Mouse (Mus musculus): ENCODE measurements at regions not wholly inside any gene's neighbourhood (a gene's known extent, or its start where the extent isn't known, plus 50 kb on each side); places are given as distances from the start of the nearest gene placed in this dataset.

GRCm38 (mm10) chr6:148608881-148609280 is 164.7 kb upstream of the Tmtc1 start:
- WGBS: 86% methylated on average over 5 of the region's 5 CpGs
- ATAC-seq (replicated peaks; ENCODE audit: low FRiP score, low TSS enrichment, low read depth): no peak
- H3K4me2 ChIP-seq (ENCODE audit: low read length): no peak overlapping the region

GRCm38 (mm10) chr6:148605226-148605625 is 161.0 kb upstream of the Tmtc1 start:
- Histone ChIP-seq H3K9me3 (ENCODE audit: control insufficient read depth, low read length) (no peaks in the 10 kb centered on the region), H3K27ac (ENCODE audit: low read depth) (no peak overlapping the region), H3K9ac (ENCODE audit: low read length) (no peak overlapping the region), H3K4me2 (ENCODE audit: low read length) (no peak overlapping the region), H3K4me1 (replicated peaks; ENCODE audit: control insufficient read depth, insufficient read depth, low read length) (no peaks in the 10 kb centered on the region), H3K4me3 (ENCODE audit: low read depth, low read length) (no peak overlapping the region), H3K27me3 (replicated peaks; ENCODE audit: control insufficient read depth, insufficient read depth, low read length) (no peaks in the 10 kb centered on the region), H3K36me3 (ENCODE audit: control insufficient read depth, insufficient read depth, low read length) (no peaks in the 10 kb centered on the region)
- ATAC-seq (replicated peaks; ENCODE audit: low FRiP score, low TSS enrichment, low read depth) (no peak), DNase-seq (ENCODE audit: low spot score) (no peak)
- WGBS: 75% methylated on average over 1 of the region's 1 CpGs

More at GRCm38 (mm10) chr6:148608881-148609280, 164.7 kb upstream of the Tmtc1 start:
- Histone ChIP-seq H3K4me1 (replicated peaks; ENCODE audit: control insufficient read depth, insufficient read depth, low read length) (no peaks in the 10 kb centered on the region), H3K9ac (ENCODE audit: low read length) (no peak overlapping the region), H3K4me3 (ENCODE audit: low read depth, low read length) (no peak overlapping the region), H3K27me3 (replicated peaks; ENCODE audit: control insufficient read depth, insufficient read depth, low read length) (no peaks in the 10 kb centered on the region), H3K27ac (ENCODE audit: low read depth) (no peak overlapping the region), H3K36me3 (ENCODE audit: control insufficient read depth, insufficient read depth, low read length) (no peaks in the 10 kb centered on the region), H3K9me3 (ENCODE audit: control insufficient read depth, low read length) (no peaks in the 10 kb centered on the region)
- no peak for DNase-seq (ENCODE audit: low spot score)

- no peak overlapping the region for H3K4me2 ChIP-seq (ENCODE audit: low read length)
- ATAC-seq (replicated peaks; ENCODE audit: low FRiP score, low TSS enrichment, low read depth) (no peak), DNase-seq (ENCODE audit: low spot score) (no peak)
- no peak overlapping the region for H3K9ac ChIP-seq (ENCODE audit: low read length)
- H3K36me3 ChIP-seq (ENCODE audit: control insufficient read depth, insufficient read depth, low read length): no peaks in the 10 kb centered on the region
- H3K4me3 ChIP-seq (ENCODE audit: low read depth, low read length): no peak overlapping the region
- H3K27ac ChIP-seq (ENCODE audit: low read depth): no peak overlapping the region
- no peaks in the 10 kb centered on the region for H3K27me3 ChIP-seq (replicated peaks; ENCODE audit: control insufficient read depth, insufficient read depth, low read length)
- no peaks in the 10 kb centered on the region for H3K9me3 ChIP-seq (ENCODE audit: control insufficient read depth, low read length)
- WGBS: 0% methylated on average over 1 of the region's 1 CpGs
- H3K4me1 ChIP-seq (replicated peaks; ENCODE audit: control insufficient read depth, insufficient read depth, low read length): no peaks in the 10 kb centered on the region
Observed at GRCm38 (mm10) chr6:148604790-148605189, 160.6 kb upstream of the Tmtc1 start.

- DNase-seq (ENCODE audit: low spot score) (no peak), ATAC-seq (replicated peaks; ENCODE audit: low FRiP score, low TSS enrichment, low read depth) (no peak)
- no peak overlapping the region for H3K27ac ChIP-seq (ENCODE audit: low read depth)
- no peaks in the 10 kb centered on the region for H3K36me3 ChIP-seq (ENCODE audit: control insufficient read depth, insufficient read depth, low read length)
- H3K9ac ChIP-seq (ENCODE audit: low read length): no peak overlapping the region
- H3K4me1 ChIP-seq (replicated peaks; ENCODE audit: control insufficient read depth, insufficient read depth, low read length): peaks cover 4% of the 10 kb centered on the region
- no peaks in the 10 kb centered on the region for H3K9me3 ChIP-seq (ENCODE audit: control insufficient read depth, low read length)
- WGBS: 86% methylated on average over 2 of the region's 2 CpGs
- no peak overlapping the region for H3K4me3 ChIP-seq (ENCODE audit: low read depth, low read length)
- no peak overlapping the region for H3K4me2 ChIP-seq (ENCODE audit: low read length)
- no peaks in the 10 kb centered on the region for H3K27me3 ChIP-seq (replicated peaks; ENCODE audit: control insufficient read depth, insufficient read depth, low read length)
Observed at GRCm38 (mm10) chr6:148603878-148604277, 159.7 kb upstream of the Tmtc1 start.

GRCm38 (mm10) chr6:148603460-148603859 is 159.3 kb upstream of the Tmtc1 start:
- H3K9me3 ChIP-seq (ENCODE audit: control insufficient read depth, low read length): no peaks in the 10 kb centered on the region
- H3K36me3 ChIP-seq (ENCODE audit: control insufficient read depth, insufficient read depth, low read length): no peaks in the 10 kb centered on the region
- no peaks in the 10 kb centered on the region for H3K27me3 ChIP-seq (replicated peaks; ENCODE audit: control insufficient read depth, insufficient read depth, low read length)
- no peak overlapping the region for H3K4me2 ChIP-seq (ENCODE audit: low read length)
- H3K27ac ChIP-seq (ENCODE audit: low read depth): no peak overlapping the region
- no peak for ATAC-seq (replicated peaks; ENCODE audit: low FRiP score, low TSS enrichment, low read depth)
- 69% methylated on average over 4 of the region's 4 CpGs for WGBS
- no peak overlapping the region for H3K9ac ChIP-seq (ENCODE audit: low read length)
- peaks cover 8% of the 10 kb centered on the region for H3K4me1 ChIP-seq (replicated peaks; ENCODE audit: control insufficient read depth, insufficient read depth, low read length)
- H3K4me3 ChIP-seq (ENCODE audit: low read depth, low read length): no peak overlapping the region
- DNase-seq (ENCODE audit: low spot score): no peak

- ATAC-seq (replicated peaks; ENCODE audit: low FRiP score, low TSS enrichment, low read depth) (no peak), DNase-seq (ENCODE audit: low spot score) (no peak)
- Histone ChIP-seq H3K4me3 (ENCODE audit: low read depth, low read length) (no peak overlapping the region), H3K27ac (ENCODE audit: low read depth) (no peak overlapping the region), H3K4me1 (replicated peaks; ENCODE audit: control insufficient read depth, insufficient read depth, low read length) (peaks cover 9% of the 10 kb centered on the region), H3K9me3 (ENCODE audit: control insufficient read depth, low read length) (no peaks in the 10 kb centered on the region), H3K9ac (ENCODE audit: low read length) (no peak overlapping the region), H3K4me2 (ENCODE audit: low read length) (no peak overlapping the region), H3K27me3 (replicated peaks; ENCODE audit: control insufficient read depth, insufficient read depth, low read length) (no peaks in the 10 kb centered on the region), H3K36me3 (ENCODE audit: control insufficient read depth, insufficient read depth, low read length) (no peaks in the 10 kb centered on the region)
- 88% methylated on average over 2 of the region's 2 CpGs for WGBS
Observed at GRCm38 (mm10) chr6:148602894-148603293, 158.7 kb upstream of the Tmtc1 start.

- peaks cover 9% of the 10 kb centered on the region for H3K4me1 ChIP-seq (replicated peaks; ENCODE audit: control insufficient read depth, insufficient read depth, low read length)
- H3K27ac ChIP-seq (ENCODE audit: low read depth): no peak overlapping the region
- H3K27me3 ChIP-seq (replicated peaks; ENCODE audit: control insufficient read depth, insufficient read depth, low read length): no peaks in the 10 kb centered on the region
- DNase-seq (ENCODE audit: low spot score) (no peak), ATAC-seq (replicated peaks; ENCODE audit: low FRiP score, low TSS enrichment, low read depth) (no peak)
- H3K4me2 ChIP-seq (ENCODE audit: low read length): no peak overlapping the region
- no peak overlapping the region for H3K9ac ChIP-seq (ENCODE audit: low read length)
- H3K4me3 ChIP-seq (ENCODE audit: low read depth, low read length): no peak overlapping the region
- H3K36me3 ChIP-seq (ENCODE audit: control insufficient read depth, insufficient read depth, low read length): no peaks in the 10 kb centered on the region
- no peaks in the 10 kb centered on the region for H3K9me3 ChIP-seq (ENCODE audit: control insufficient read depth, low read length)
- 44% methylated on average over 2 of the region's 2 CpGs for WGBS
Observed at GRCm38 (mm10) chr6:148600934-148601333, 156.7 kb upstream of the Tmtc1 start.

- Histone ChIP-seq H3K4me1 (replicated peaks; ENCODE audit: control insufficient read depth, insufficient read depth, low read length) (peaks cover 9% of the 10 kb centered on the region), H3K36me3 (ENCODE audit: control insufficient read depth, insufficient read depth, low read length) (no peaks in the 10 kb centered on the region), H3K27me3 (replicated peaks; ENCODE audit: control insufficient read depth, insufficient read depth, low read length) (no peaks in the 10 kb centered on the region), H3K9ac (ENCODE audit: low read length) (no peak overlapping the region), H3K9me3 (ENCODE audit: control insufficient read depth, low read length) (no peaks in the 10 kb centered on the region), H3K27ac (ENCODE audit: low read depth) (no peak overlapping the region), H3K4me2 (ENCODE audit: low read length) (no peak overlapping the region), H3K4me3 (ENCODE audit: low read depth, low read length) (no peak overlapping the region)
- no peak for ATAC-seq (replicated peaks; ENCODE audit: low FRiP score, low TSS enrichment, low read depth)
- DNase-seq (ENCODE audit: low spot score): no peak
- WGBS: 77% methylated on average over 4 of the region's 4 CpGs
Observed at GRCm38 (mm10) chr6:148599473-148599872, 155.3 kb upstream of the Tmtc1 start.

GRCm38 (mm10) chr6:148598746-148599337 is 154.7 kb upstream of the Tmtc1 start:
- Histone ChIP-seq H3K4me1 (replicated peaks; ENCODE audit: control insufficient read depth, insufficient read depth, low read length) (peaks cover 9% of the 10 kb centered on the region), H3K4me3 (ENCODE audit: low read depth, low read length) (peak overlapping the region; percentile 8; the same call in 1 of the 2 replicates), H3K27ac (ENCODE audit: low read depth) (no peak overlapping the region), H3K27me3 (replicated peaks; ENCODE audit: control insufficient read depth, insufficient read depth, low read length) (no peaks in the 10 kb centered on the region), H3K4me2 (ENCODE audit: low read length) (peak overlapping the region; percentile 43), H3K36me3 (ENCODE audit: control insufficient read depth, insufficient read depth, low read length) (no peaks in the 10 kb centered on the region), H3K9ac (ENCODE audit: low read length) (no peak overlapping the region), H3K9me3 (ENCODE audit: control insufficient read depth, low read length) (no peaks in the 10 kb centered on the region)
- no peak for ATAC-seq (replicated peaks; ENCODE audit: low FRiP score, low TSS enrichment, low read depth)
- peak; percentile 63 for DNase-seq (ENCODE audit: low spot score)
- WGBS: 8% methylated on average over 16 of the region's 16 CpGs
